Mouse (Mus musculus) frontal cortex, postnatal 10 days (tissue): ENCODE results near the gene Eva1c.

Source experiments
- DNase-seq, 2 experiments: peaks; one replicate each; pipeline ENCODE4 v3.0.0; 2022; ENCODE audit warnings: low spot score in 2 of 2, mixed read lengths in 1 of 2

Gene Eva1c

DNA sequence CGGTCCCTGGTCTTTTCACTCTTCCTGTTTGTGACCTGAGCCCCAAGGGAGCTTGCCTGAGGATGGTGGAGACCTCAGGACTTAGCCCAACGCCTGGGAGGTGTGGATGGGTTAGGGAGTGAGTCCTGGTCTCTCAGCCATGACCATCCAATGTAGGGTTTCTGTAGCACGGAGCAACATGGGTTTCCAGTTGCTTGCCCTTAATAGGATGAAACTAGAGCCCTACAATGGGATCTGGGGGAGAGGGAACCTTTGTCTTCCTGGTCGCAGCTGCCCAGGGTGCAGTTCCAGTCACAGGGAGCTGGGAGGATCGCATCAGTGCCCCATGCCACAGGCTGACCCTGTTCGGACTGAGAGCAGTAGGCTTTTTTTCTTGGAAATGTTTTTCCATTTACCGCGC lies 90.6 kb downstream of the Eva1c start:
- DNase-seq: no peak

DNA sequence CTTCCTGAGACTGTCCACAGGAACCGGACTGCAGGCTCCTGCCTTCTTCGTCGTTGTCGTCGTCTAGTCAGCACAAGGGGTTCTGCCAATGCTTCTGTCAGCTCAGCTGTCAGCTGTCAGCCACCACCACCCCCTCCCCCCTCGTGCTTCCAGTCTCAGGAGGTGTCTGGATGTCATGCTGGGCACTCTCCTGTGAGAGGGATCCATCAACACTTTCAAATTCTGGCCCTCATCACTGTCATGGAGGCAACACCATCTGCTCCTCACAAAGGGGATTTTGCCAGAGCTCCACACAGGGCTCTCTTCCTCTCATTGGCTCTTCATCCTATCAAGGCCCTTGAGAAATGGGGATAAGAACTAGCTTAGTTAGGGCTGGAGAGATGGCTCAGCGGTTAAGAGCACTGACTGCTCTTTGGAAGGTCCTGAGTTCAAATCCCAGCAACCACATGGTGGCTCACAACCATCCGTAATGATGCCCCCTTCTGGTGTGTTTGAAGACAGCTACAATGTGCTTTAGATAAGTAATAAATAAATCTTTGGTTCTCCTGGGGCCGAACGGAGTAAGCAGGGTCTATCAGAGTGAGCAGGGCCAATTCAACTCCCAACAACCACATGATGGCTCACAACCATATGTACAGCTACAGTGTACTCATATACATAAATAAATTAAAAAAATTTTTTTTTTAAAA lies 95.1 kb downstream of the Eva1c start:
- no peak for DNase-seq

DNA sequence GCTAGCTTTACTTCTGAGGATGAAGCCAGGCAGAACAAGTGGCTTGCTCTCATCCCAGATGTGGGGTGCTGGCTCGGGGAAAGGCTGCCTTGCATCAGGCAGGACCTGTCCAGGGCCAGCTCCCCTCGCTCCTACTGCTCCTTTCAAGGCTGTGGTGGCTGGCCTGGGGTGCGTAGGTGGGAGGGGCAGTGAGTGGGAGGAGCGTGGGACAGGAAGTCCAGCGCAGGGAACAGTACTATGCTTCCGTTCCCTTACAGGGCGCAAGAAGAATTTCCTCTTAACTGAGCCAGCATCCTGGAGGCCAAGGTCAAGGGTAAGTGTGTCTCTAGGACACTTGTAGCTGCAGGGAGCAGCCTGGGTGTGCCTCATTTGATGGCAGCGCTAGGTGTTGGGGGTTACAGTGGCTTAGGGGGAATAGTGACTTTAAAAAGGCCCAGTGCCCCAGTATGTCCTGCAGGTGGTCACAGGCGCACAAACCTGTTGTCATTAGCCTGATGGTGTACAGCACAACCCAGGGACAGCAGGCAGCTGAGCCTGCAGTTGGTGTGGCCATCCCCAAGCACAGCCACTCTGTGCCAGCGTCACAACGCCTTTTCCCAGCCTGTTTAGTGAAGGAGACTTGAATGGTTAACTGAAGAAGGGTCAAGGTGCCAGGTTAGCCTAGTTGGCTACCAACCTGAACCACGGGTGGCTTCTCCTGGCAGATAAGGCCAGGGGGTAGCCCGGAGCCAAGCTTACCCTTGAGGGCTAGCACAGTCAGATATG lies 98.3 kb downstream of the Eva1c start:
- DNase-seq: no peak

DNA sequence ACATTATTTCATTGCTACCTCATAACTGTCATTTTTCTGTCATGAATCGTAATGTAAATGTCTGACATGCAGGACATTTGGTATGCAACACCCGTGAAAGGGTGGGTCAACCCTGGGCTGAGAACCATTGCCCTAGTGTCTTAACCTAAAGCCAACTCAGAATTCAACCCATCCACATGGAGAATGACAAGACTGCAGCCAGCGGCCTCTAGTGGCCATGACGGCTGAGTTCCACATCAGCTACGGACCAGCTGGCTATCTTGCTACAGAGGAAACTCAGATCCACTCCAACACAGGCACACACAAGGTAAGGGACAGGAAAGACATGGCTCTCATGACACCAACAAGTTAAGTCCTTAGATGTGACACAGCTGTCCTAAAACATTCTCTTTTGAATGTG lies 98.9 kb downstream of the Eva1c start:
- peak in 1 of 2 experiments; percentile 65 for DNase-seq

DNA sequence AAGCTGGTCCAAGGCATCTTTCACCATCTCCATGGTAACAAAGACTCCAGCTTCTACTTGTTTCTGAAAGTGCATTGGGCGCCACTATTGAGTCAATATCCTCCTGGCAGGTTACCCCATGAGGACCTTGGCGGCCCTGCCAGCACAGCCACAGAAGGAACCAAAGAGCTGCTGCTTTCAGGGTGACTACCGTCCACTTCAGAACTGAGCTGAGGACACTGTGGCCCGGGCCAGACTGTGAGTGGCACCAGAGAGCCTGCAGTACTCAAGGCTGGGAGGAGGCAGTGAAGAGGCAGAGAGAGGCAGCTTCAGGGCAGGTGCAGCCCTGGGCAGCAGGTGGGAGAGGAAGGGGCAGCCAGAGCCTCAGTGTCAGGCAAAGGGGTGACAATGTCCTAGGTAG lies 100.9 kb downstream of the Eva1c start:
- DNase-seq: no peak

DNA sequence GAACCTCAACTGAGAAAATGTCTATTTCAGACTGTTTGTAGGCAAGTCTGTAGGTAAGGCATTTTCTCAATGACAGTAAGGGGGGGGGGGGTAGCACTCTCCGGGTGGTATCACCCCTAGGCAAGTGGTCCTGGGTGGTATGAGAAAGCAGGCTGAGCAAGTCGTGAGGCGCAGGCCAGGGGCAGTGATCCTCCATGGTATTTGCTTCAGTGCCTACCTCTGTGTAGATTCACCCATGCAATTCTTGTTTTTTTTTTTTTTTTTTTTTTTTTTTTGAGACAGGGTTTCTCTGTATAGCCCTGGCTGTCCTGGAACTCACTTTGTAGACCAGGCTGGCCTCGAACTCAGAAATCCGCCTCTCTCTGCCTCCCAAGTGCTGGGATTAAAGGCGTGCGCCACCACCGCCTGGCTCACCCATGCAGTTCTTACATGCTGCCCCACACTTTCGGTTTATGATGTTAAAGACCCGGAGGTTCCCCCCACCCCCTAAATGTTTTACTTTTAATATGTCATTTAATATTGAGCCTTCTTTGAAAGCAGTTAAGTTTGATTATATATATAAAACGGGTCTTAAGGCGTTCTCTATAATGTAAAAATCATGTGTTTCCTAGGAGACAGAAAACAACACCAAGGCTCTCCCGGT lies 107.1 kb downstream of the Eva1c start:
- no peak for DNase-seq

DNA sequence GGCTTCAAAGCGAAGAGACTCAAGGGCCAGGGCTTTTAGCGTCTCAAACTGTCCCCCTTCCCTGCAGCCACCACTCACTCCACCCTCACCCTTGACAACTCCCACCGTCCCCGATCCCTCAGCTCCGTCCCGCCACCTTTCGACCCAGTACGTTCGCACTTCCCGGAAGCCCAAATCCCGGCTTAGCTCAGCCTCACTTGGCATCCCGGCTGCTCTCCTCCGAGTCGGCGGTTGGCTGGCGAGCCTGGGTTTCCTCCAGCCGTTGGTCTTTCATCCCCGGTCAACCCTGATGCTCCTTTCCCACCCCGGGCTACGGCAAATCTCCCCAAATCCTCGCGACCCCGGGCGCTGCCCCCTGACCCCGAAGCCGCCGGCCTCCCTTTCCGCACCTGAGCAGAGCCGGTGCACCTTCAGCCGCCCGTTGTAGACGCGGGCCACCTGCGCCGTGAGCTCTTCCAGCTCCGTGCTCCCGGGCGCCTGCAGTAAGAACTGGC lies 107.7 kb downstream of the Eva1c start:
- peak in 1 of 2 experiments; percentile 40 for DNase-seq

DNA sequence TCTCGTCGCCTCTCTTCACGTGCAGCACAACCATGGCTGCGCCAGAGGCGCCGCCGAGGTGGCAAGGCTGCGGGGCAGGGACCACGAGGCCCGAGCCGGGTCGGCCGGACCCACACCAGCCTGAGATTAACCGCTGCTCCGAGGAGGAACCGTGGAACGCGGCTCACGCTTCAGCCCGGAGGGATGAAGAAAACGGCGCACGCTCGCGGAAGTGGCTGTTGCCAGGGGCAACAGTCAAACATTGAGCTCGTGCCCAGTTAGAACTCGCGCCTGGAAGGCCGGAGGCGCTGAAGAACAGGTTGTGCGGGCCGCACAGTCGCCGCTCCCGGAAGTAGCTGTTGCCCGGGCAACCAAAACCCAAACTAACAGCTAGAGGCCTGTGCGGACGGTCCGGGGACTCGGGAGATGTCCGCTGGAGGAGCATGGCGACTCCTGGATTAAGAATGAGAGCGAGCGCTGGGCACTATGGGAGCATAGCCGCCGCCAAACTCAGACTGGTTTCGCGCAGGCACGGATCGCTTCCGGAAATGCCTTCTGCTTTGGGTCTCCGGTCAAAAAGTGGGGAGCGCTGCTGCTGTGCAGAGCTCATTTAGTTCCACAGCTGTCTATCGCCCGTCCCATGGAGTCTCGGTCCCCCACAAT lies 108.3 kb downstream of the Eva1c start, which contains the start of gene Cfap298:
Gene Cfap298 (minus strand): TSS at position 428 of the 642 bp plus-strand sequence.
- DNase-seq: peak; percentile 86 to 93

DNA sequence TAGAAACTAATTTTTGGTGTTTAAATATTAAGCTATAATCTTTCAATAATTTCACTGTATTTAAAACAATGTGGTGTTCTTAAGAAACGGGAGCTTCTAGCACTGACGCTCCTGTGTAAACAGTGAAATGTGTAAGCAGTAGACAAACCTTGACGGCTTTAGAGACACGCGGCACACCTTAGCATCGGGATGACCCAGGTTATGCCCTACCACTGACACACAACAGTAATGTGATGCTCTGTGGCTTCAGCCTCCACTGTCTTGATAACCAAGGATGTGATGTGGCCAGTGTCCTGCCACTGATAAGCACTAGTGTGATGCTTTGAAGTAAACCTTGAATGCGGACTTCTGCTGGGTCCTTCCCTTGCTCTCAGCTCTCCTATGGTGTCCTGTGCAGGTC lies 114.7 kb downstream of the Eva1c start:
- DNase-seq: no peak

DNA sequence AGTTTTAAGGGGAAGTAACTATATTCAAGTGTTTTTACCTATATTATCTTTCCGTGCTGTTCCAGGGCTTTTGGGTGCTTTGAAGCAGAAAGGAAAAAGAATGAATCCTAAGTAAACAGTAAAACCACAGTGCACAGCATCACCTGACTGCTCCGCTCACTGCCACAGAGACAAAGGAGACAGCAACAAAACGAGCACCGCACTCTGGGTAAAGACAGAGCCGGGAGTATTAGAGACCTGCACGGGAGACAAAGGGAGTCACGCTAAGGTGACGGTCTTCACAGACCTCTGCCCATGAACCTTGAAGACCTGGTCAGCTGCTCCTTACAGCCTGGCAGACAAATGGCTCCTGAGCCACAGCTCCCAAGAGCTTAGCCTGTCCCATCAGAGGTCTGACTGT lies 120.5 kb downstream of the Eva1c start:
- no peak for DNase-seq

DNA sequence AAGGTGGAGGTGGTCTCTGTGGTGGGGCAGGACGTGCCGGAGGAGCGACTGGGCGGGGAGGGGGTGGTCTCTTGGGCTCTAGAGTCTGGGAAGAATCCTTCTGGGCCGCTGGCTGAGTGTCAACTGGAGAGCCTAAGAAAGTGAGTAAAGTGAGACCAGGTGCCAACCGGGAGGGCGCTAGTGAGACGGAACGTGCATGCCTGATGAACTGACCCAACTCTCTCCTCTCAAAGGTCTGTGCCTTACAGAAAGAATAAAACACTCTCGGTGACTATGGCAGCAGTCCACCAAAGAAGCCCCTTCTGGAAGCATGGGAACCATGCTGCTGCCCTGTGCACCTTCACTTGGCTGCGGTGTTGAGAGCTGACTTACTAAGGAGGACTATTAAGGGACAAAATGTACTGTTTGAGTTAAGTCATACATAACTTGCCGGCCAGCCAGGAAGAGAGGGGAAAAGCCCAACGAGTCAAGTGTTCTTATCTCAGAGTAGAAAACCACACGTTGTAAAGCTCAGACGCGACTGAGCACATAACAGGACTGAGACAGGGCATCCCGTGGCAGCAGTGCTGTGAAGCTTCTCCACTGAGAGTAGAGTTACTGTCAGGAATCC lies 123.9 kb downstream of the Eva1c start:
- no peak for DNase-seq

DNA sequence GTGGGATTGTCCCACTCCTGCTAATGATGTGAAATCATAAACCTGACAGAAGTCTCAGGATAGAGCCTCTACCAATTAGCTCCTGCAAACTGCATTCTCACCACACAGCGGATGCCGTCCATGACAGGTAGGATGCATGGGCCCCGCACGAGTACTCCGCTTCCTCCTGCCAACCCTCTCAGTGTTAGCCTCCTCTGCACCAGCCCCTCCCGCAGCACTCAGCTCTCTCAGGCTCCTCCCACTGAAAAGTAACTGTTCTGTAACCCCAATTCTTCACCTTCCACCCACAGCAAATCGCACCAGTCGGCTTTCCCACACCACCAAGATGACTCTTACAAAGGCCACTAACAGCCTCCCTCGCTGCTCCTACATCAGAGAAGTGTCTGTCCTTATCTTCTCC lies 126.6 kb downstream of the Eva1c start:
- no peak for DNase-seq

DNA sequence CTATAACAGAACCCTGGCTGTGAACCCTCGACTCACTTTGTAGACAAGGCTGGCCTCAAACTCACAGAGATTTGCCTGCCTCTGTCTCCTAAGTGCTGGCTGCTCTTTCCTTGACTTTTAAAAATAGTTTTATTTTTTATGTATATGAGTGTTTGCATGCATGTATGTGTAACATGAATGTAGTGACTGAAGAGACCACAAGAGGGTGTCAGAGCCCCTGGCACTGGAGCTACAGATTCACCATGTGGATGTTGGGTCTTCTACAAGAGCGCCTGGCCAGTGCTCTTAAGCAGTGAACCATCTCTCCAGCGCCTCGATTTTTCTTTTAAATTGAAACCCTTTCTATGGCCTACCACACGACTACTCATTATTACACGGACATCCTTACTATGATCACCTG lies 127.3 kb downstream of the Eva1c start:
- DNase-seq: no peak
